Mouse (Mus musculus) liver, adult (tissue): ENCODE data around the gene Ank.

Source experiments
- GATA4 ChIP-seq: IDR thresholded peaks from 2 replicates; pipeline ENCODE4 v1.6.1; 2014; ENCODE audit warnings: mild to moderate bottlenecking, low read length; ENCODE audit not compliant: insufficient replicate concordance

Gene Ank

GRCm38 (mm10) chr15:27485567-27486278 is 19.2 kb downstream of the Ank start:
- TF ChIP-seq GATA4 = no peak

- TF ChIP-seq GATA4 = no peak
Observed at GRCm38 (mm10) chr15:27486279-27486618, 19.8 kb downstream of the Ank start.

GRCm38 (mm10) chr15:27487059-27487458 is 20.6 kb downstream of the Ank start:
- no peak for TF ChIP-seq GATA4

- no peak for TF ChIP-seq GATA4
Observed at GRCm38 (mm10) chr15:27488042-27488441, 21.6 kb downstream of the Ank start.

- no peak for TF ChIP-seq GATA4
Observed at GRCm38 (mm10) chr15:27490676-27491075, 24.2 kb downstream of the Ank start.

GRCm38 (mm10) chr15:27491425-27492070 is 25.1 kb downstream of the Ank start:
- no peak for TF ChIP-seq GATA4

- TF ChIP-seq GATA4 = no peak
Observed at GRCm38 (mm10) chr15:27492156-27492555, 25.7 kb downstream of the Ank start.

GRCm38 (mm10) chr15:27492734-27493133 is 26.3 kb downstream of the Ank start:
- no peak for TF ChIP-seq GATA4

- TF ChIP-seq GATA4 = no peak
Observed at GRCm38 (mm10) chr15:27493516-27493915, 27.0 kb downstream of the Ank start.

- no peak for TF ChIP-seq GATA4
Observed at GRCm38 (mm10) chr15:27495981-27496401, 29.5 kb downstream of the Ank start.

- no peak for TF ChIP-seq GATA4
Observed at GRCm38 (mm10) chr15:27496596-27497299, 30.3 kb downstream of the Ank start.

GRCm38 (mm10) chr15:27497300-27497997 is 31.0 kb downstream of the Ank start:
- no peak for TF ChIP-seq GATA4

GRCm38 (mm10) chr15:27498078-27498477 is 31.6 kb downstream of the Ank start:
- TF ChIP-seq GATA4 = no peak

GRCm38 (mm10) chr15:27500390-27500789 is 33.9 kb downstream of the Ank start:
- no peak for TF ChIP-seq GATA4

- TF ChIP-seq GATA4 = no peak
Observed at GRCm38 (mm10) chr15:27502338-27502737, 35.9 kb downstream of the Ank start.
